Mouse (Mus musculus) hindbrain, embryonic 11.5 days (tissue): ENCODE measurements around the gene Shisa5. TPM values are rescaled to one million over a fixed set of nuclear protein-coding genes. Genes with fewer than 3 reads are reported as not detected.
A peak's percentile ranks its signal among the peaks of the same experiment; 100 is the strongest.

Experiments used
- ATAC-seq: fragments of 200-750 bp; cut with Nextera tagmentation; 2 replicates; pipeline ENCODE4 v1.8.0; 2017; ENCODE audit warnings: mild to moderate bottlenecking, moderate TSS enrichment, moderate library complexity; ENCODE audit not compliant: low FRiP score
- DNase-seq: peaks from one replicate; pipeline ENCODE4 v3.0.0-alpha.2; 2015; ENCODE audit warnings: low spot score
- H3K27ac ChIP-seq: fragments of 300-500 bp; sonication (generic); 2 replicates; pipeline ENCODE4 v1.5.1; 2014; ENCODE audit warnings: mild to moderate bottlenecking, low read depth, low read length
- H3K27me3 ChIP-seq: fragments of 300-500 bp; sonication (generic); 2 replicates; pipeline ENCODE4 v1.6.1; 2014; ENCODE audit warnings: mild to moderate bottlenecking, low read length, moderate library complexity, mixed read lengths; ENCODE audit not compliant: control insufficient read depth, insufficient read depth
- H3K36me3 ChIP-seq: fragments of 300-500 bp; sonication (generic); 2 replicates; pipeline ENCODE4 v1.6.1; 2014; ENCODE audit warnings: mild to moderate bottlenecking, low read length, moderate library complexity, mixed read lengths; ENCODE audit not compliant: control insufficient read depth, insufficient read depth
- H3K4me1 ChIP-seq: fragments of 300-500 bp; sonication (generic); replicated peaks from 2 replicates; pipeline ENCODE4 v1.6.1; 2014; ENCODE audit warnings: low read length, mixed read lengths; ENCODE audit not compliant: control insufficient read depth, insufficient read depth
- H3K4me2 ChIP-seq: fragments of 300-500 bp; sonication (generic); replicated peaks from 2 replicates; pipeline ENCODE4 v1.6.1; 2014; ENCODE audit warnings: mild to moderate bottlenecking, low read depth, low read length
- H3K4me3 ChIP-seq: fragments of 300-500 bp; sonication (generic); 2 replicates; pipeline ENCODE4 v1.5.1; 2014; ENCODE audit warnings: low read depth, low read length
- H3K9ac ChIP-seq: fragments of 300-500 bp; sonication (generic); 2 replicates; pipeline ENCODE4 v1.6.1; 2014; ENCODE audit warnings: low read depth, low read length
- H3K9me3 ChIP-seq: fragments of 300-500 bp; sonication (generic); 2 replicates; pipeline ENCODE4 v1.6.1; 2016; ENCODE audit warnings: low read length; ENCODE audit not compliant: control insufficient read depth
- WGBS: fragments of 180-500 bp; shearing (Covaris S2); extraction: QIAGEN DNeasy Blood & Tissue Kit; methylation state at CpG from one replicate; pipeline ENCODE4 v1.1.7; 2014; 5-methylcytosine and 5-hydroxymethylcytosine counted together
- polyA plus RNA-seq: library from polyadenylated mRNA; unstranded; fragments of >200 nt; fragmentation: Nextera tagmentation; extraction: Ambion mirVana; gene quantifications from 2 replicates; pipeline ENCODE4 v1.2.1, GENCODE M21; 2014

The Shisa5 gene
- polyA plus RNA-seq, 1 experiment from 2014 or later = 33.4 TPM

DNA sequence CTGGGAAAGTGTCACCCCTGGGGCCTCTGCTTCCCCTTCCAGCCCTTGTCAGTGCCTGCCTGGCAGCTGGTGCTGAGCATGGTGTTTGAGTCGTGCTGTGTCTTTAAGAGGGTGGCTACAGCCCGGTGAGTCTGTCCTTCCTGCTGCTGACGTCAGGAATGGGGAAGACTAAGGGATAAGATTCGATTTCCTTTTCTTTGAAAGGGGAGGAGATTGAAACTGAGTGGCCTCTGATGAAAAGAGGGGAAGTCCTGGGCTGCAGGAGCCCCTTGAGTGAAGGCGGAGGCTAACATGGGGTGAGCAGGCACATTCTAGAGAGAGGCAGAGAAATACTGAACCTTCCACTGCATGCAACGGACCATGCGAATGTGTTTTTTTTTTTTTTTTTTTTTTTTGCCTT lies 16.3 kb downstream of the Shisa5 start:
- ATAC-seq (peak; percentile 39; the same call in 1 of the 2 replicates), DNase-seq (peak; percentile 47)
- Histone ChIP-seq H3K4me1 (peaks cover 2% of the 10 kb centered on the region; the same call in 1 of the 2 replicates), H3K4me2 (peak overlapping the region; percentile 1; the same call in 1 of the 2 replicates), H3K9me3 (no peaks in the 10 kb centered on the region), H3K36me3 (peaks cover 8% of the 10 kb centered on the region; the same call in 1 of the 2 replicates), H3K27ac (no peak overlapping the region), H3K4me3 (peak overlapping the region; percentile 0; the same call in 1 of the 2 replicates), H3K9ac (no peak overlapping the region), H3K27me3 (no peaks in the 10 kb centered on the region)
- 11% methylated on average over 7 of the region's 7 CpGs for WGBS

DNA sequence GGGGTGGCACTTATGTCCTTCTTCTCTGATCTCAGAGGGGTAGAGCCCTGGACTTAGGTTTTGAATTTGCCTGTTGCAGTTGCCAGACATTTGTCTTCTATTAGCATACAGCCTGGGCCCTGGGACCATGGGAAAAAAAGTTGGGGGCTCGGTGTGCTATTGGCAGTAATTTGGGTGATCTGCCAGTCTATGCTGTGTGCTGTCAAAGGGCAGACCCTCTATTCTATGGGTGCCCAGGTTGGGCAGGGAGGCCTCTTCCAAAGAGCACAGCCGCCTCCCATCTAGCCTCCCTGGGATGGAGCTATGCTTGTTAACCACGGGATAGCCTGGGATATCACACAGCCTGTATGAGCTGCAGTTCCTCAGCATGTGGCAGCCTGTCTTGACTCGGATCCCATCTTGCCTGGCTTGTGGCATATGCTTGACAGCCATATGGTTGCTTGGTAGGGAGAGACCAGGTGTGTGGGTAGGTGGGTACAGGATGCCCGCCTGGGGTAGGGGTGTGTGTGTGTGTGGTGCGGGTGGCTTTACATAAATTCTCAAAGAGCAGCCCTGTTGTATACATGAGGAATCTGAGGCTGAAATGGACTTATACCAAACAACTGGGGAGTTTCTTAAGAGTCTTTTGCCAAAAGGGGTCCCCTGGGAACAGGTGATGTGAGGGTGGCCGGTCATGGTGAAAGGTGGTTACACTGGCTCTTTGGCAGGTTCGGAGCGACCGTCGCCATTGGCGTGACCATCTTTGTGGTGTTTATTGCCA lies 17.1 kb downstream of the Shisa5 start:
- Histone ChIP-seq H3K4me2 (peak overlapping the region; percentile 1; the same call in 1 of the 2 replicates), H3K9ac (no peak overlapping the region), H3K4me1 (peaks cover 2% of the 10 kb centered on the region; the same call in 1 of the 2 replicates), H3K36me3 (peaks cover 8% of the 10 kb centered on the region; the same call in 1 of the 2 replicates), H3K4me3 (no peak overlapping the region; the same call in 1 of the 2 replicates), H3K27me3 (no peaks in the 10 kb centered on the region), H3K27ac (no peak overlapping the region), H3K9me3 (no peaks in the 10 kb centered on the region)
- DNase-seq (no peak), ATAC-seq (no peak)
- WGBS = 89% methylated on average over 12 of the region's 12 CpGs

DNA sequence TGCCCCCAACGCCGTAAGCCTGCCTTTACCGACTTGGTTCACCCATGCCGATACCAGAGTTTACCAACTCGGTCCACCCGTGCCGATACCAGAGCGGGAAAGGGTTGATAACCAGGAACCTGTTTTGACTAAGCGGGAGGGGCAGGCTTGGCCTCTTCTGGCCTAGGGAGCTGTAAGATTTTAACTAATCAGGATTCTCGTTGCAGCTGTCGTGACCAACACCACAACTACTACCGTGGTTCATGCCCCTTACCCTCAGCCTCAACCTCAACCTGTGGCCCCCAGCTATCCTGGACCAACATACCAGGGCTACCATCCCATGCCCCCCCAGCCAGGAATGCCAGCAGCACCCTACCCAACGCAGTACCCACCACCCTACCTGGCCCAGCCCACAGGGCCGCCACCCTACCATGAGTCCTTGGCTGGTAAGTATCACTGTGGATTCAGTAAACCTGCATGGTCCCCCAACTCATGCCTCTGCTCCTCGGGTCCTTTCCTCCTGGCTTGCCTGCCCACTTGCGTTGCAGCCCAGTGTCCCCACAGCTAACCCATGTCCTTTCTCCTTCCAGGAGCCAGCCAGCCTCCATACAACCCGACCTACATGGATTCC lies 17.8 kb downstream of the Shisa5 start:
- WGBS = 92% methylated on average over 17 of the region's 17 CpGs
- DNase-seq (no peak), ATAC-seq (no peak)
- Histone ChIP-seq H3K4me2 (no peak overlapping the region), H3K4me1 (peaks cover 2% of the 10 kb centered on the region; the same call in 1 of the 2 replicates), H3K27me3 (no peaks in the 10 kb centered on the region), H3K9me3 (no peaks in the 10 kb centered on the region), H3K36me3 (peaks cover 8% of the 10 kb centered on the region; the same call in 1 of the 2 replicates), H3K9ac (no peak overlapping the region), H3K27ac (no peak overlapping the region), H3K4me3 (no peak overlapping the region)

DNA sequence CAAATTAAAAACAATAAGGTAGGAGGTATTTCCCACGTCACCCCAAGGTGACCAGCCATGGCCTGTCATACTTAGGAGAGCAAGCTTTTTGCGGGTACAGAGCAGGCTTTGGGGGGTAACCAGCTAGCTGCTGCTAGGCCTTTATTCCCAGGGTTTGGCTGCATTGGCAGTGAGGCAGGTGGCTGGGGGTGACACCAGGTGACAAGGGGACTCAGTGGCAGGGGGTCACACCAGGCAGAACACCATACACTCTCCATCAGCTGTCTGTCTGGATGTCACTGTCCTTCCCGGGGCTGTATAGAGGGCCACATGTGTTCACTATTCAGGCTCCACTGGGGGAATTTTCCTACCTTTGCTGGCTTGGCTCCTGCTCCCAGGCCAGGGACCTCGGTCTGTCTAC lies 18.6 kb downstream of the Shisa5 start:
- WGBS = 86% methylated on average over 4 of the region's 4 CpGs
- ATAC-seq (no peak), DNase-seq (no peak)
- Histone ChIP-seq H3K9ac (no peak overlapping the region), H3K4me3 (no peak overlapping the region), H3K4me1 (peaks cover 2% of the 10 kb centered on the region; the same call in 1 of the 2 replicates), H3K27ac (no peak overlapping the region), H3K4me2 (no peak overlapping the region), H3K27me3 (no peaks in the 10 kb centered on the region), H3K36me3 (peaks cover 8% of the 10 kb centered on the region; the same call in 1 of the 2 replicates), H3K9me3 (no peaks in the 10 kb centered on the region)

- Histone ChIP-seq H3K9ac (no peak overlapping the region), H3K4me1 (peaks cover 2% of the 10 kb centered on the region; the same call in 1 of the 2 replicates), H3K27me3 (no peaks in the 10 kb centered on the region), H3K36me3 (peaks cover 8% of the 10 kb centered on the region; the same call in 1 of the 2 replicates), H3K9me3 (no peaks in the 10 kb centered on the region), H3K4me2 (no peak overlapping the region), H3K27ac (no peak overlapping the region), H3K4me3 (no peak overlapping the region)
- no peak for DNase-seq
- 94% methylated on average over 5 of the region's 5 CpGs for WGBS
- no peak for ATAC-seq
Observed at GRCm38 (mm10) chr9:109057543-109057942, 19.2 kb downstream of the Shisa5 start.

DNA sequence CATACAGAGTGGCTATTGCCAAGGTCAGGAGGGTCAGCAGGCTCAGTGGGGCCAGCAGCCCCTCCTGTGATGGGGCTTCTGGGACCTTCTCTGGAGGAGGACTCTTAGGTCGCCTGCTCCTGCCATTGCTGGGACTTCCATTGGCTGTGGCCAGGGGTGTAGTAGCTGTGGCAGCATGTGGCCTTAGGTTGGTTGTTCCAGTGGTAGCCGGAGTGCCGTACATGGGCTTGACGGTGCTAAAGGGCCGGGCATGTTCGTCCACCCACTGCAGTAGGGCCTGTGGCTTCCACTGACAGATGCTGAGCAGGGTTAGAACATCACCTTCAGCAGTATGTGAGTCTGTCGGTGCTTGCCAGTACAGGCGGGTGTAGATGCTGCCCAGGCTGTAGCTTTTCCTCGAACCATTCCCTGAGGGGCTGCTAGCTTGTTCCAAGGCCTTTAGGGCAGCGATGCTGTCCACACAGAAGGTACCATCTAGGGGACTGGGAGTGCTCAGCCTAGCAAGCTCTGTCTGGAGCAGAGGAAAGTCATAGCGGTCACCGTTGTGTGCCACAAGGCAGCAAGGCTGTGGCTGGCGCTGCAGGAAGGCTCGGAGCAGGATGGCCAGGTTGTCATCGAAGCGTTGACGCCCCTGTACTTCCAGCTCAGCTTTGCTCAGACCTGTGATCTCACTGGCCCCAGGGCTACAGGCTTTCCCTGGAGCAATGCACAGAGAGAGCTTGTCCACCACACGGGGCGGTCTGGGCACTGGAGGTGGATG lies 19.8 kb downstream of the Shisa5 start:
- no peak overlapping the region for H3K27ac ChIP-seq
- H3K9me3 ChIP-seq = no peaks in the 10 kb centered on the region
- no peak overlapping the region for H3K9ac ChIP-seq
- H3K27me3 ChIP-seq = no peaks in the 10 kb centered on the region
- H3K4me2 ChIP-seq = no peak overlapping the region
- 95% methylated on average over 19 of the region's 19 CpGs for WGBS
- peaks cover 2% of the 10 kb centered on the region; the same call in 1 of the 2 replicates for H3K4me1 ChIP-seq
- no peak for DNase-seq
- no peak for ATAC-seq
- H3K36me3 ChIP-seq = peaks cover 8% of the 10 kb centered on the region; the same call in 1 of the 2 replicates
- no peak overlapping the region for H3K4me3 ChIP-seq

- ATAC-seq = peak; percentile 76
- 31% methylated on average over 15 of the region's 15 CpGs for WGBS
- H3K36me3 ChIP-seq = peaks cover 8% of the 10 kb centered on the region; the same call in 1 of the 2 replicates
- peak within 1 kb of the TSS; percentile 42 for H3K9ac ChIP-seq
- H3K27ac ChIP-seq = peak within 1 kb of the TSS; percentile 27
- H3K9me3 ChIP-seq = no peaks in the 10 kb centered on the region
- DNase-seq = peak; percentile 89
- peaks cover 2% of the 10 kb centered on the region; the same call in 1 of the 2 replicates for H3K4me1 ChIP-seq
- H3K27me3 ChIP-seq = no peaks in the 10 kb centered on the region
- 0 out of 2 replicates have a peak within 1 kb of the TSS, but pooled peaks have one; percentile 3 for H3K4me2 ChIP-seq
- no peak within 1 kb of the TSS for H3K4me3 ChIP-seq
Observed at GRCm38 (mm10) chr9:109059136-109059903, 21.0 kb downstream of the Shisa5 start, which contains the start of gene Trex1. Trex1 (minus strand) TSS chr9:109059734.
